Comparison of ENCODE assay signal across 7 mouse cellular contexts in the genomic region with DNA sequence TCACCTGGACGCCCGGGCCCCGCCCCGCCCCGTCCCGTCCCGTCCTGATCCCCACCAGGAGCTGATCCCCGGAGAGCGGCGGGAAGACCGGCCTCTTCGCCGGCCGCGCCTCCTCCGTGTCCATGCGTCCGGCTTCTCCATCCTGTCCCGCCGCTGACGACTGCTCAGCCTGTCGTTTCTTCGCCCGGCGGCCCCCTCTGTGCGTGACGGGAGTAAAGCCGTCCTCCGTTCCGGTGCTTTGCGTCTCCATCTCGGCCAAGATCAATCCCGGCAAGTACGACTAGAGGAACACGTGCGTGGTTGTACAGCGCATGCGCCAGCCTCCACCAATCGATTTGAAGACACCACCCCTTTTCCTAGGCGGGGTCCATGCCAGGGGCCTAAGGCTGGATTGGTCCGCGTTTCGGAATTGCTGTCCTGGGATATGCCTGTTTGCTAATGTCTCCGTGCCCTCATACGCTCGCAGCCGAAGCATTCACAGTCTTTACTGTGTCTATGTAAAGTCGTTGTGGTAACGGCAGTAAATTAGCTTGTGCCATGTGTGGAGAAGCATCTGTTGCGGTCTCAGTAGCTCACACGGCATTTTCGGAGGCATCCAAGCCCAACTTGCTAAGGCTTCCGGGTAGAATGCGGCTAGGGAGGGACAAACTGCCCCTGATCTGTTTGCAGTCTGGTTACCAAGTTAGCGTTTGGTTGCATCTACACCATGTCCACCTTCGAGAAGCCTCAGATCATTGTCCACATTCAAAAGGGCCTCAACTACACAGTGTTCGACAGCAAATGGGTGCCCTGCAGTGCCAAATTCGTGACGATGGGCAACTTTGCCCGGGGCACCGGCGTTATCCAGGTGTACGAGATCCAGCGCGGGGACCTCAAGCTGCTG. TPM values are rescaled to one million over a fixed set of nuclear protein-coding genes. Genes with fewer than 3 reads are reported as not detected.
A peak's percentile ranks its signal among the peaks of the same experiment; 100 is the strongest.
DNase-seq lines count a peak whose midpoint lies in the region; ATAC-seq lines count a peak whose summit lies in the region.

TSS of gene Pno1 (minus strand) at position 311 of the 883 bp plus-strand sequence.

- DNase-seq in adrenal gland, postnatal 25 days = peak; percentile 95
- DNase-seq in heart, adult 11 months = peak; percentile 100
- DNase-seq in kidney, adult 18-20 months = peak; percentile 97
- peak; percentile 95 for DNase-seq in limb, embryonic 11.5 days (ENCODE audit: low spot score)
- peak; percentile 98 for DNase-seq in midbrain, embryonic 14.5 days
- DNase-seq in spleen, adult 18-20 months = peak; percentile 90

- peaks cover 20% of the 10 kb centered on the region for H3K4me1 ChIP-seq in embryonic facial prominence, embryonic 12.5 days
- H3K4me1 ChIP-seq in limb, embryonic 11.5 days (ENCODE audit: control insufficient read depth, insufficient read depth, low read length) = no peaks in the 10 kb centered on the region
- H3K4me1 ChIP-seq in midbrain, embryonic 14.5 days (ENCODE audit: control insufficient read depth, insufficient read depth, low read length) = peaks cover 14% of the 10 kb centered on the region; the same call in 1 of the 2 replicates

- peaks cover 18% of the 10 kb centered on the region for H3K36me3 ChIP-seq in embryonic facial prominence, embryonic 12.5 days
- peaks cover 4% of the 10 kb centered on the region; the same call in 1 of the 2 replicates for H3K36me3 ChIP-seq in limb, embryonic 11.5 days (ENCODE audit: control insufficient read depth, insufficient read depth, low read length)
- H3K36me3 ChIP-seq in midbrain, embryonic 14.5 days (ENCODE audit: control insufficient read depth, insufficient read depth, low read length) = peaks cover 20% of the 10 kb centered on the region

- H3K4me2 ChIP-seq in embryonic facial prominence, embryonic 12.5 days (replicated peaks) = peak within 1 kb of the TSS; percentile 74
- H3K4me2 ChIP-seq in limb, embryonic 11.5 days (ENCODE audit: low read depth, severe bottlenecking) = peak within 1 kb of the TSS; percentile 74
- H3K4me2 ChIP-seq in midbrain, embryonic 14.5 days (ENCODE audit: low read length) = peak within 1 kb of the TSS; percentile 66

- no peaks in the 10 kb centered on the region for H3K9me3 ChIP-seq in embryonic facial prominence, embryonic 12.5 days
- no peaks in the 10 kb centered on the region for H3K9me3 ChIP-seq in limb, embryonic 11.5 days (ENCODE audit: control insufficient read depth, low read length)
- no peaks in the 10 kb centered on the region for H3K9me3 ChIP-seq in midbrain, embryonic 14.5 days (ENCODE audit: control insufficient read depth, low read length)

- peak; percentile 97 for ATAC-seq in embryonic facial prominence, embryonic 12.5 days (ENCODE audit: insufficient number of reproducible peaks, insufficient read depth, low FRiP score, low TSS enrichment)
- ATAC-seq in limb, embryonic 11.5 days (ENCODE audit: insufficient number of reproducible peaks, low FRiP score, low TSS enrichment, low read depth) = peak; percentile 98
- peak; percentile 99 for ATAC-seq in midbrain, embryonic 14.5 days (ENCODE audit: low FRiP score, low TSS enrichment)

- H3K27ac ChIP-seq in embryonic facial prominence, embryonic 12.5 days = peak within 1 kb of the TSS; percentile 78; the same call in 1 of the 2 replicates
- 0 out of 2 replicates have a peak within 1 kb of the TSS, but pooled peaks have one; percentile 55 for H3K27ac ChIP-seq in limb, embryonic 11.5 days (replicated peaks; ENCODE audit: low read depth, low read length)
- H3K27ac ChIP-seq in midbrain, embryonic 14.5 days (replicated peaks; ENCODE audit: low read depth, low read length) = peak within 1 kb of the TSS; percentile 80

- peak within 1 kb of the TSS; percentile 94 for H3K4me3 ChIP-seq in embryonic facial prominence, embryonic 12.5 days
- peak within 1 kb of the TSS; percentile 87 for H3K4me3 ChIP-seq in limb, embryonic 11.5 days (ENCODE audit: low read depth, low read length)
- peak within 1 kb of the TSS; percentile 86 for H3K4me3 ChIP-seq in midbrain, embryonic 14.5 days (replicated peaks; ENCODE audit: low read depth, low read length)

- under 1% methylated on average over 65 of the region's 65 CpGs for WGBS in embryonic facial prominence, embryonic 12.5 days
- under 1% methylated on average over 65 of the region's 65 CpGs for WGBS in limb, embryonic 11.5 days
- WGBS in midbrain, embryonic 14.5 days = under 1% methylated on average over 65 of the region's 65 CpGs

- no peaks in the 10 kb centered on the region for H3K27me3 ChIP-seq in embryonic facial prominence, embryonic 12.5 days
- H3K27me3 ChIP-seq in limb, embryonic 11.5 days (ENCODE audit: control insufficient read depth, insufficient read depth, low read length) = no peaks in the 10 kb centered on the region
- no peaks in the 10 kb centered on the region for H3K27me3 ChIP-seq in midbrain, embryonic 14.5 days (ENCODE audit: control insufficient read depth, insufficient read depth, low read length)

- peak within 1 kb of the TSS; percentile 73 for H3K9ac ChIP-seq in embryonic facial prominence, embryonic 12.5 days
- H3K9ac ChIP-seq in limb, embryonic 11.5 days (ENCODE audit: low read length) = peak within 1 kb of the TSS; percentile 81
- H3K9ac ChIP-seq in midbrain, embryonic 14.5 days (replicated peaks; ENCODE audit: low read length) = peak within 1 kb of the TSS; percentile 71

RNA-seq across cellular contexts. Expression of gene Pno1, which starts in this region (rescaled TPM):
- 45.3 and 49.9 TPM in 2 replicates for total RNA-seq in adrenal gland, postnatal 25 days (2021)
- 73.5 and 84.5 TPM in 2 replicates for polyA plus RNA-seq in embryonic facial prominence, embryonic 12.5 days (2016; fragmentation: Nextera tagmentation; extraction: Ambion mirVana)
- polyA plus RNA-seq in limb, embryonic 11.5 days (2014; fragmentation: Nextera tagmentation; extraction: Ambion mirVana) = 110 and 111 TPM in 2 replicates
- 43.4 and 43.7 TPM in 2 replicates for polyA plus RNA-seq in midbrain, embryonic 14.5 days (2014; fragmentation: Nextera tagmentation; extraction: Ambion mirVana)

Comparison
In these comparisons a context has a peak if more than half of its experiments do, and no peak if none do; other contexts are left out.
1. Peak in every context shown above with its lines: DNase-seq, ATAC-seq, H3K4me3 ChIP-seq and H3K27ac ChIP-seq.